Mouse (Mus musculus) CH12F3 (cell line): ENCODE results near the gene Slc38a7.
"Not testable (repeated sequence)": the region's sequence is repeated elsewhere in the genome, so short reads cannot be mapped to it uniquely, and the experiment has no call there.

Experiments used
- in situ Hi-C: fragments of 300-500 bp; cut with MboI; formaldehyde crosslinking; loops from 2 replicates; pipeline ENCODE4 v1.14.3; 2020; ENCODE audit warnings: low sequenced_read_pairs

Gene Slc38a7

DNA sequence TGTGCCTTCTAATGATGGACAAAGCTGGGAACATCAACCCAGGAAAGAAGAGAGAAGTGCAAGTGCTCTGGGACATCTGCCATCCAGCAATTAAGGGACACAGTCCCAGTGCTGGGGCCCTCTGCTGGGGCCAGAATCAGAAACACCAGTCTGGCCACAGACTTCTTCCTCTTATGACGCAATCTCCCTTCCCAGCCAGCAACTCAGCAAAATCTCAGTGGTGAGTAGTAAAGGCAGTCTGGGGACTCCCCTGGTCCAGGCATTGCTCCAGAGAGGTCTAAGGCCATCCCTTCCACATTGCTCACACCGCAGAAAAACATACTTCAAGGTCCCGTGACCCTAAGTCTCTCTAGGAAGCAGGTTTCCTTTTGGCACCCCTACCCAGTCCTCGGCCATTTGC, 1.0 kb downstream of the Slc38a7 start:
- in situ Hi-C loops = no loop called here

- in situ Hi-C loops = no loop called here
These were observed 3.0 kb downstream of the Slc38a7 start for GRCm38 (mm10) chr8:95850326-95850725.

GRCm38 (mm10) chr8:95848734-95849464, 4.4 kb downstream of the Slc38a7 start:
- in situ Hi-C loops = no loop called here

GRCm38 (mm10) chr8:95848061-95848551, 5.2 kb downstream of the Slc38a7 start:
- in situ Hi-C loops = no loop called here

DNA sequence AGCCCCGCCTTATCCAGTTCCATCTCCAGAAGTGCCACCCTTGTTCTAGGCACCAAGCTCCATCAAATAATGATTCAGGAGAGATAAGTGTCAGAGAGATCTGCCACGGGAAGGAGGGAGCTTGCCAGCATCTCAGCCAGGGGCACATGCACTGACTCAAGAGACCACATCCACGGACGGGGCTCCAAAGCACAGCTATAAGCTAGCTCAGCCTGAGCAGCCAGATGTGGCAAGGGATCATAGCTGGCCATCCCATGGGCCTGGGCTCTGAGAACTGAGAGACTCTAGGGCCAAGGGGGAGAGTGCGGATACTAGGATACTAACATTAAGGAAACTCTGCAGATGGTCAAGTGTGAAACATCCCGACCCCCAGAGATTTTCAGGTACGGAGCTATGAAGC, 8.3 kb downstream of the Slc38a7 start:
- in situ Hi-C loops = no loop called here

GRCm38 (mm10) chr8:95843968-95844367, 9.4 kb downstream of the Slc38a7 start:
- in situ Hi-C loops = no loop called here

DNA sequence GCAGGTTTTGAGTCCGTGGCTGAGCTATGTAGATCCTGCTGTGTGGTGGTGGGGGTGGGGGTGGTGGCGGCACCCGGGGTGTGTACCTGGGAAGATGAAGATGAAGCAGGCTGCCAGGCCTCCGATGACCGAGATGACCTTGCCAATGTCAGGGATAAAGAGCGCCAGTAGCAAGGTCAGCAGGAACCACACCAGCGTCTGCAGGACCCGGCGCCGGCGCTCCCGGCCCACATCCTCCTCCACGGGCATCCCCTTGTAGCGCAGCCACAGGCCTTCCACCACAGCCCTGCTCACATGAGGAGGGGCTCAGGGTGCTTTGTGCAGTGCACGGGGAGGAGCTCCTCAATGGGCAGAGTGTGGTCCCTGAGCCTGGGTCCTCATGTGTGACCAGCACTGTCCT, 11.9 kb downstream of the Slc38a7 start:
- in situ Hi-C loops = no loop called here

DNA sequence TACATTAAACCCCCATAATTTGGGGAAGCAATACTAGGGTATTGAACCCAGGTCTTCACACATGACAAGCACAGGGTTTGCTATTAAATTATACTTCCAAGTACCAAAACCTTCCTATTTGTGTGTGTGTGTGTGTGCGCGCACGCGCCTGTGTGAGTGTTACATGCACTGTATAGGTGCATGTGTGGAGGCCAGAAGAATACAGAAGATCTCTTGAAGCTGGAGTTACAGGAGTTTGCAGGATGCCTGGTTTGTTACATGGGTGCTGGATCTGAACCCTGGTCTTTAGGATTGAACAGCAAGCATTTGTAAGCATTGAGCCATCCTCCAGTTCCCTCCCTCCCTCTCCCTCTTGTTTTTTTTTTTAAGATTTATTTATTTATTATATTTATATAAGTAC, 14.1 kb downstream of the Slc38a7 start:
- in situ Hi-C loops = no loop called here

- in situ Hi-C loops = no loop called here
These were observed 16.1 kb downstream of the Slc38a7 start for GRCm38 (mm10) chr8:95837266-95837665.

GRCm38 (mm10) chr8:95835891-95836290, 17.4 kb downstream of the Slc38a7 start:
- in situ Hi-C loops = no loop called here

DNA sequence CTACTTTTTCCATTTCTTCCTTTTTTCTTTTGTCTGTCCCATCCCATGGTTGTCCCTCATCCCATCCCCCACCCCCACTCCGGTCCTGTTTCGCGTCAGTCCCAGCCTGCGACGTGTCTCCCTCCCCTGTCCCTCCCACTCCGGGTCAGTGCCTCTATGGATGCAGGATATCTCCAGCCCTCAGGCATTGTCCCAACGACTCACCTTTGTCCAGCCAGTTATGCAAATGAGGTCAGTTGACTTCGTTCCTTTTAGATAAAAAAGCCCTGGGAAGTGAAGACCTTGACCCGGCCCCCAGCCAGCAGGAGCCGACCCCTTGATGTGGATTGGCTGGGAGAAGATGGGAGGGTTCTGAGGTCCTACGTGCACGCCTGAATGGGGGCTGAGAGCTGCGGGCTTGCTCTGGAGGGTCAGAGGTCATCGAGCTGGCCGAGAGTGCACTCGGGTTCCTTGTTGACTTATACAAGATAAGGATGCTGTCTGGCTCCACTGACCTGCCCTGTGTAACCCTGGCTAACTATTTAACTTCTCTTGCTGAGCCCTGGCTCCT, 19.8 kb downstream of the Slc38a7 start:
- in situ Hi-C loops = no loop called here

- in situ Hi-C loops = no loop called here
These were observed 20.5 kb downstream of the Slc38a7 start for GRCm38 (mm10) chr8:95832603-95833434.

DNA sequence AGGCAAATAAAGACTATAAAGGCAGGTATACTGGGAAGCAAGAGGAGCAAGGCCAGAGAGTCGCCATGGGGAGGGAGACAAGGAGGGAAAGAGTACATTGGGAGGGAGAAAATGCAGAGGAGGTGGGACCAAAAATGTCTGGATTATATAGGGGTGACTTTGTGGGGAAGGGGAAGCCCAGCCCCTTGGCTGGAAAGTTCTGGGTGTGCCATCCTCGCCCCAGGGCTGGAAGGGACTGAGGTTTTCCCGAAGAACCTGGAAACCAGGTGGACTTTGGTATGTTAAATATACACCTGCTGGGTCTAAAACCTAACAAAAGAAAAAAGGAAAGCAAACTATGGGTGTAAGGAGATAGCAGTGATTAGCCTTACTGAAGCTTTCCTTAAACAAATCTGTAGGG, 23.2 kb downstream of the Slc38a7 start:
- in situ Hi-C loops = no loop called here

- in situ Hi-C loops = not testable (repeated sequence)
These were observed 28.2 kb downstream of the Slc38a7 start, which contains the start of gene Sap18b for GRCm38 (mm10) chr8:95825162-95825561. Gene Sap18b, plus strand, starts transcription at chr8:95825346.

DNA sequence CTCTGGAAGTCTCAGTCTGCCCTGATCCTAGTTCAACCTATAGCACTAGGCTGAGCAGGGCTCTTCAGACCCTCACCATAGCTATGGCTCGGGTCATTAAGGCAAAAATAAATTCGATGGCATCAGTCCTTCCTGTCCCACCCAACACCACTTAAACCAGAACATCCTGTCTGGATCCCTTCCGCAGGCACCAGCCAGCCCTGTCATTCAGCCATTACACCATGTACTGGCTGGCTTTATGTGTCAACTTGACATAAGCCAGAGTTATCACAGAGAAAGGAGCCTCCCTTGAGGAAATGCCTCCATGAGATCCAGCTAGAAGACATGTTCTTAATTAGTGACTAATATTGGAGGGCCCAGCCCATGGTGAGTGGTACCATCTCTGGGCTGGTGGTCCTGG, 30.6 kb downstream of the Slc38a7 start:
- in situ Hi-C loops = no loop called here

- in situ Hi-C loops = no loop called here
These were observed 31.2 kb downstream of the Slc38a7 start for GRCm38 (mm10) chr8:95822096-95822495.

DNA sequence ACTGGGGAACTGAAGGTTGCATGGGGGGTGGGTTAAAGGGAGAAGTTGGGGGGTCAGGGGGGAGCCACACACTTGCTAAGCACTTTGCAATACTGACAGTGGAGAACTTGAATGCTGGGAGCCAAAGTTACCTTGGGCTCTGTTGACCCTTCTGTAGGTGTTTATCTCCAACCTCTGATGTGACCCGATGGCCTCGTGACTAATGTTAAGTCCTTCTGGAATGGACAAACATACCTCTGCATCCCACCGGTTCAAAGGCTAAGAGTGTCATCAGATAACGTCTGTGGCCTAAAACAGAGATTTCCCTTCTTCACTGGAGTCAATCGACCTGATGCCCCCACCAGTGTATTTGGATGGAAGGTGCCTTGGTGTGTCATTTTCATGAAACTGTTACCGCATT, 32.1 kb downstream of the Slc38a7 start:
- in situ Hi-C loops = no loop called here

GRCm38 (mm10) chr8:95818211-95818610, 35.1 kb downstream of the Slc38a7 start:
- in situ Hi-C loops = no loop called here

- in situ Hi-C loops = no loop called here
These were observed 35.7 kb downstream of the Slc38a7 start for GRCm38 (mm10) chr8:95817597-95817996.

GRCm38 (mm10) chr8:95816044-95816708, 37.2 kb downstream of the Slc38a7 start:
- in situ Hi-C loops = no loop called here

- in situ Hi-C loops = no loop called here
These were observed 43.2 kb downstream of the Slc38a7 start for GRCm38 (mm10) chr8:95810184-95810591.
